In genomic region chr11:115859143-115859945, GRCm38 (mm10) we compare ENCODE assay signal across 8 mouse cellular contexts. TPM values are rescaled to one million over a fixed set of nuclear protein-coding genes. Genes with fewer than 3 reads are reported as not detected.
DNase-seq lines count a peak whose midpoint lies in the region; ATAC-seq lines count a peak whose summit lies in the region.

No protein-coding gene starts in this region.

- peaks cover 86% of the 10 kb centered on the region for H3K27me3 ChIP-seq in megakaryocyte, embryonic 14.5 days (replicated peaks)

- ATAC-seq in common myeloid progenitor, adult 5-6 weeks (replicated peaks; ENCODE audit: low read depth, poor library complexity, severe bottlenecking), result peak; percentile 93

- peaks cover 9% of the 10 kb centered on the region for H3K9me3 ChIP-seq in megakaryocyte, embryonic 14.5 days

- H3K4me1 ChIP-seq in megakaryocyte, embryonic 14.5 days, result peaks cover 21% of the 10 kb centered on the region

- peak overlapping the region; percentile 88 for H3K4me3 ChIP-seq in megakaryocyte, embryonic 14.5 days (replicated peaks)

- DNase-seq in ZHBTc4 (ENCODE audit: low read depth, low spot score), result peak; percentile 96
- peak; percentile 83 to 84 for DNase-seq in gastrocnemius, adult 8-10 months (ENCODE audit: low spot score in 2 of 2)
- DNase-seq in hindlimb bud, embryonic 11.5 days (ENCODE audit: extremely low spot score, low read depth, low spot score), result peak; percentile 39
- peak; percentile 31 to 37 for DNase-seq in left cerebral cortex, adult 8-10 months (ENCODE audit: low spot score in 2 of 2)
- DNase-seq in right cerebral cortex, adult 2 months (ENCODE audit: low spot score in 2 of 2), result peak; percentile 40 to 41
- peak; percentile 55 for DNase-seq in urinary bladder, postnatal 10 days (ENCODE audit: low spot score)

- H3K36me3 ChIP-seq in megakaryocyte, embryonic 14.5 days (replicated peaks; ENCODE audit: low read length), result no peaks in the 10 kb centered on the region

RNA-seq across cellular contexts. Expression of gene Myo15b, which starts 1.1 kb away (rescaled TPM):
- 3.3 and 3.7 TPM in 2 replicates for total RNA-seq in common myeloid progenitor, adult 5-6 weeks (2017)
- total RNA-seq in gastrocnemius, adult 8-10 months (2022), result not detected
- under 1 TPM; 0.07 to 0.89 (median 0.57) TPM for total RNA-seq in left cerebral cortex, adult 8-10 months (2022)
- 0.48 TPM in 1 of 2 replicates, not detected in the other for polyA plus RNA-seq in megakaryocyte, embryonic 14.5 days (2012; ENCODE audit: insufficient read depth, low replicate concordance)

RNA-seq across cellular contexts. Expression of gene Llgl2, which starts 35.5 kb away (rescaled TPM):
- 3.8 and 6.2 TPM in 2 replicates for total RNA-seq in common myeloid progenitor, adult 5-6 weeks (2017)
- total RNA-seq in gastrocnemius, adult 8-10 months (2022), result 10 to 100 TPM in 2 of 4 experiments, 1 to 10 TPM in 2; 6.6 to 20.8 (median 9.5) TPM
- 1 to 10 TPM; 2.5 to 5.2 (median 4.6) TPM for total RNA-seq in left cerebral cortex, adult 8-10 months (2022)
- polyA plus RNA-seq in megakaryocyte, embryonic 14.5 days (2012; ENCODE audit: insufficient read depth, low replicate concordance), result 6.1 and 12.4 TPM in 2 replicates

RNA-seq across cellular contexts. Expression of gene Smim5, which starts 40.4 kb away (rescaled TPM):
- total RNA-seq in common myeloid progenitor, adult 5-6 weeks (2017), result 31.2 and 35.4 TPM in 2 replicates
- under 1 TPM in 3 of 4 experiments, not detected in 1; 0.61 to 0.88 (median 0.72) TPM for total RNA-seq in gastrocnemius, adult 8-10 months (2022)
- 1 to 10 TPM in 1 of 4 experiments, under 1 TPM in 2, not detected in 1; 0.78 to 1.6 (median 0.95) TPM for total RNA-seq in left cerebral cortex, adult 8-10 months (2022)
- 6.7 and 13.1 TPM in 2 replicates for polyA plus RNA-seq in megakaryocyte, embryonic 14.5 days (2012; ENCODE audit: insufficient read depth, low replicate concordance)

RNA-seq across cellular contexts. Expression of gene Tsen54, which starts 44.8 kb away (rescaled TPM):
- total RNA-seq in common myeloid progenitor, adult 5-6 weeks (2017), result 12.2 and 22.2 TPM in 2 replicates
- 1 to 10 TPM; 4.8 to 7.2 (median 5.7) TPM for total RNA-seq in gastrocnemius, adult 8-10 months (2022)
- total RNA-seq in left cerebral cortex, adult 8-10 months (2022), result 10 to 100 TPM; 12.4 to 17.1 (median 14.5) TPM
- polyA plus RNA-seq in megakaryocyte, embryonic 14.5 days (2012; ENCODE audit: insufficient read depth, low replicate concordance), result 21.0 and 35.3 TPM in 2 replicates

RNA-seq across cellular contexts. Expression of gene Caskin2, which starts 45.9 kb away (rescaled TPM):
- 2.8 and 5.8 TPM in 2 replicates for total RNA-seq in common myeloid progenitor, adult 5-6 weeks (2017)
- total RNA-seq in gastrocnemius, adult 8-10 months (2022), result 10 to 100 TPM; 11.6 to 14.6 (median 12.3) TPM
- 10 to 100 TPM; 18.2 to 18.9 (median 18.4) TPM for total RNA-seq in left cerebral cortex, adult 8-10 months (2022)
- polyA plus RNA-seq in megakaryocyte, embryonic 14.5 days (2012; ENCODE audit: insufficient read depth, low replicate concordance), result 3.0 and 5.3 TPM in 2 replicates

Comparison
In these comparisons a context has a peak if more than half of its experiments do, and no peak if none do; other contexts are left out.
1. Peak in every context shown above with its lines: DNase-seq, ATAC-seq and H3K4me3 ChIP-seq.
2. DNase-seq: peak in every context shown above with its lines; median percentile 96 in ZHBTc4; 84 in gastrocnemius, adult 8-10 months; 55 in urinary bladder, postnatal 10 days; 40 in right cerebral cortex, adult 2 months; 39 in hindlimb bud, embryonic 11.5 days; 34 in left cerebral cortex, adult 8-10 months.
3. RNA of gene Smim5, which starts 40.4 kb away (total RNA-seq): 31.2 to 35.4 TPM in common myeloid progenitor, adult 5-6 weeks; 0.78 to 1.6 TPM in left cerebral cortex, adult 8-10 months and 0.61 to 0.88 TPM in gastrocnemius, adult 8-10 months; every median in the first group is over 10 times any median in the second.